Mouse (Mus musculus): Measurements from ENCODE around the gene Fn3krp. TPM values are rescaled to one million over a fixed set of nuclear protein-coding genes. Genes with fewer than 3 reads are reported as not detected.

Gene Fn3krp
- polyA plus RNA-seq, 1 experiment from 2014 or later: 4.6 TPM

DNA sequence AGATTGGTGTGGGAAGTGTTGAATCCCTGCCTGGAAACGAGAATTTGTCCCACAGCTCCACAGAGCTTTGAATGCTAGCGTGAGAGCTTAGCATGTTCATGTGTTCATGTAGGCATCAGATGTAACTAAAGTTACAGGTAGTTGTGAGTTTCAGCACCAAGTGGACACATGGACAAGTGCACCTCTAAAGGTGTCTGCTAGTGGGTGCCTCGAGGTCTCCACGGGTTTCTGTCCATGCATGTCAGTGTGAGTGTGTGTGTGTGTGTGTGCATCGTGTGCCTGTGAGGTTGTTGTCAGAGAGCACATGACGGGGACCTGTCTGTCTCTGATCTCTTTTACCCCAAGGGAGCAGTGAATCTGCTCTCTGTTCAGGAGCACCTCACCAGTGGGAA, 32.7 kb upstream of the Fn3krp start:
- Histone ChIP-seq H3K4me2 (replicated peaks; ENCODE audit: low read depth) (peak overlapping the region; percentile 93), H3K9ac (ENCODE audit: low read length) (no peak overlapping the region), H3K4me1 (replicated peaks; ENCODE audit: control insufficient read depth, insufficient read depth) (peaks cover 4% of the 10 kb centered on the region; the same call in 1 of the 2 replicates), H3K9me3 (ENCODE audit: control insufficient read depth, low read length) (no peaks in the 10 kb centered on the region), H3K4me3 (ENCODE audit: low read depth, low read length) (peak overlapping the region; percentile 70), H3K27ac (replicated peaks) (no peak overlapping the region), H3K36me3 (ENCODE audit: control insufficient read depth, insufficient read depth, low read length) (no peaks in the 10 kb centered on the region), H3K27me3 (ENCODE audit: control insufficient read depth, insufficient read depth, low read length) (no peaks in the 10 kb centered on the region)
- 5% methylated on average over 6 of the region's 6 CpGs for WGBS
- TF ChIP-seq CTCF (IDR thresholded peaks at IDR 0.05; ENCODE audit: low read depth) (no peak; the same call in 1 of the 2 replicates), EP300 (optimal IDR thresholded peaks at IDR 0.05) (no peak)
- ATAC-seq (ENCODE audit: low FRiP score, low TSS enrichment) (peak; percentile 36; the same call in 1 of the 2 replicates), DNase-seq (ENCODE audit: low spot score) (no peak)

- Histone ChIP-seq H3K36me3 (ENCODE audit: control insufficient read depth, insufficient read depth, low read length) (no peaks in the 10 kb centered on the region), H3K27me3 (ENCODE audit: control insufficient read depth, insufficient read depth, low read length) (no peaks in the 10 kb centered on the region), H3K4me2 (replicated peaks; ENCODE audit: low read depth) (no peak overlapping the region), H3K27ac (replicated peaks) (no peak overlapping the region), H3K9ac (ENCODE audit: low read length) (no peak overlapping the region), H3K4me3 (ENCODE audit: low read depth, low read length) (no peak overlapping the region), H3K9me3 (ENCODE audit: control insufficient read depth, low read length) (no peaks in the 10 kb centered on the region), H3K4me1 (replicated peaks; ENCODE audit: control insufficient read depth, insufficient read depth) (peaks cover 4% of the 10 kb centered on the region; the same call in 1 of the 2 replicates)
- DNase-seq (ENCODE audit: low spot score): no peak
- no peak for ATAC-seq (ENCODE audit: low FRiP score, low TSS enrichment)
- 62% methylated on average over 3 of the region's 3 CpGs for WGBS
- TF ChIP-seq EP300 (optimal IDR thresholded peaks at IDR 0.05) (no peak), CTCF (IDR thresholded peaks at IDR 0.05; ENCODE audit: low read depth) (no peak)
These were observed 30.4 kb upstream of the Fn3krp start for GRCm38 (mm10) chr11:121390793-121391192.

GRCm38 (mm10) chr11:121392405-121392804, 28.8 kb upstream of the Fn3krp start:
- Histone ChIP-seq H3K9me3 (ENCODE audit: control insufficient read depth, low read length) (no peaks in the 10 kb centered on the region), H3K4me3 (ENCODE audit: low read depth, low read length) (no peak overlapping the region), H3K9ac (ENCODE audit: low read length) (no peak overlapping the region), H3K27me3 (ENCODE audit: control insufficient read depth, insufficient read depth, low read length) (no peaks in the 10 kb centered on the region), H3K36me3 (ENCODE audit: control insufficient read depth, insufficient read depth, low read length) (no peaks in the 10 kb centered on the region), H3K27ac (replicated peaks) (no peak overlapping the region), H3K4me2 (replicated peaks; ENCODE audit: low read depth) (no peak overlapping the region), H3K4me1 (replicated peaks; ENCODE audit: control insufficient read depth, insufficient read depth) (no peaks in the 10 kb centered on the region)
- TF ChIP-seq CTCF (IDR thresholded peaks at IDR 0.05; ENCODE audit: low read depth) (no peak), EP300 (optimal IDR thresholded peaks at IDR 0.05) (no peak)
- DNase-seq (ENCODE audit: low spot score) (no peak), ATAC-seq (ENCODE audit: low FRiP score, low TSS enrichment) (no peak)
- WGBS: 80% methylated on average over 3 of the region's 3 CpGs

DNA sequence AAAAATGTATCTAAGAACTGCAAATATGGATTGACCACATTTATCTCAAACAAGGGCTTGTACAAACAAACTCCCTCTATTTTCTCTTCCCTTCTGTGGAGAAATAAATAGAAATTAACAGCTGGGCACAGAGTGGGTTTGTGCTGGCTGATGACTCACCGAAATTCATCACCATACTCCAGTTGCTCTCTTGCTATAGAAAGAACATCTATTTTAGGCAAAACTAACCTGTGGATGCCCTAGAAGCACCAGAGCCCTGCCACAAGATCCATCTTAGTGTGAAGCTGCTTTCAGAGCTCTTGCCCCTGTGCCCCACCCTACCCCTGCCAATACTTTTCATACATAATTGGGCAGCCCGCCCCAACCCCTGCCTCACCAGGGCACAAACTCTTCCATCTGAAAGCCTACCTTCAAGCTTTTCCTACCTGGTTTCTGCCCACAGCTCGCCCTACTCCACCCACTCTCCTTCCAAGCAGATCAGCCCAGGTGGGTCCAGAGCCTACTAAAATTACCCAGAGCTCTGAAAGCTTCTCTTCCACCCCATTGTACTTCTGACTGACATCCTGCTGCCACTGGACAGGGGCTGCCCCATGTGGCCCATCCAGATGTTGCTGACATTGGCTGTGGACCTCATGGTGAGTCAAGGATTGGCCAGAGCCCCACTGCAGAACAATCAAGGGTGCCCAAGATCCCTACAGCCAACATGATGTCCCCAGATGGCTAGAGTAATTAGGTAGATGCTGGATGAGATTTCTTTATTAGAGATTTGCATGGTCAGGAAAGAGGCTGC, 13.6 kb upstream of the Fn3krp start:
- H3K27ac ChIP-seq (replicated peaks): no peak overlapping the region
- H3K9ac ChIP-seq (ENCODE audit: low read length): no peak overlapping the region
- no peaks in the 10 kb centered on the region for H3K4me1 ChIP-seq (replicated peaks; ENCODE audit: control insufficient read depth, insufficient read depth)
- H3K27me3 ChIP-seq (ENCODE audit: control insufficient read depth, insufficient read depth, low read length): no peaks in the 10 kb centered on the region
- no peak for DNase-seq (ENCODE audit: low spot score)
- H3K4me2 ChIP-seq (replicated peaks; ENCODE audit: low read depth): no peak overlapping the region
- no peak for ATAC-seq (ENCODE audit: low FRiP score, low TSS enrichment)
- TF ChIP-seq CTCF (IDR thresholded peaks at IDR 0.05; ENCODE audit: low read depth) (no peak), EP300 (optimal IDR thresholded peaks at IDR 0.05) (no peak)
- H3K4me3 ChIP-seq (ENCODE audit: low read depth, low read length): no peak overlapping the region
- H3K36me3 ChIP-seq (ENCODE audit: control insufficient read depth, insufficient read depth, low read length): no peaks in the 10 kb centered on the region
- H3K9me3 ChIP-seq (ENCODE audit: control insufficient read depth, low read length): no peaks in the 10 kb centered on the region
- 50% methylated on average over 3 of the region's 3 CpGs for WGBS

DNA sequence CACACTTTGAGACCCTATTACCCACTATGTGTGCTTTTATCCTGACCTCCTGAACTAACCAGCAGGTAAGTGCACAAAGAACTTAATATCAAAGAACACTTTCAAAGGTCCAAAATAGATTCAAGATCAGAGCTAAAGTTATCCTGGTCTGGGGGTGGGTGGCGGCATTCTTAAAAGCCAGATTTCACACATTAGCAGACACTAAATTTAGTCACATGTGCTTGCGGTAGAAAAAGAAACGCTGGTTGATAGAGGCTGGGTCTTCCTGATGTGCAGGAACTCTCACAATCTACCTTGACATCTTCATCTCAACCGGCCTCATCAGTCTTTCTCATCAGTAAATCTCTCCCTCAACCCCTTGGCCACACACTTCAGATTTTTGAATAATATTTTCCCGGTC, 6.4 kb upstream of the Fn3krp start:
- H3K9me3 ChIP-seq (ENCODE audit: control insufficient read depth, low read length): no peaks in the 10 kb centered on the region
- TF ChIP-seq CTCF (IDR thresholded peaks at IDR 0.05; ENCODE audit: low read depth): no peak
- TF ChIP-seq EP300 (optimal IDR thresholded peaks at IDR 0.05): no peak
- no peak overlapping the region for H3K9ac ChIP-seq (ENCODE audit: low read length)
- no peaks in the 10 kb centered on the region for H3K36me3 ChIP-seq (ENCODE audit: control insufficient read depth, insufficient read depth, low read length)
- 73% methylated on average over 5 of the region's 5 CpGs for WGBS
- no peak overlapping the region for H3K4me3 ChIP-seq (ENCODE audit: low read depth, low read length)
- H3K27me3 ChIP-seq (ENCODE audit: control insufficient read depth, insufficient read depth, low read length): no peaks in the 10 kb centered on the region
- ATAC-seq (ENCODE audit: low FRiP score, low TSS enrichment): no peak
- H3K4me1 ChIP-seq (replicated peaks; ENCODE audit: control insufficient read depth, insufficient read depth): no peaks in the 10 kb centered on the region
- DNase-seq (ENCODE audit: low spot score): no peak
- no peak overlapping the region for H3K27ac ChIP-seq (replicated peaks)
- H3K4me2 ChIP-seq (replicated peaks; ENCODE audit: low read depth): no peak overlapping the region

GRCm38 (mm10) chr11:121415351-121415750, 5.8 kb upstream of the Fn3krp start:
- DNase-seq (ENCODE audit: low spot score) (no peak), ATAC-seq (ENCODE audit: low FRiP score, low TSS enrichment) (no peak)
- Histone ChIP-seq H3K4me2 (replicated peaks; ENCODE audit: low read depth) (no peak overlapping the region), H3K27me3 (ENCODE audit: control insufficient read depth, insufficient read depth, low read length) (no peaks in the 10 kb centered on the region), H3K4me3 (ENCODE audit: low read depth, low read length) (no peak overlapping the region), H3K36me3 (ENCODE audit: control insufficient read depth, insufficient read depth, low read length) (no peaks in the 10 kb centered on the region), H3K9me3 (ENCODE audit: control insufficient read depth, low read length) (no peaks in the 10 kb centered on the region), H3K4me1 (replicated peaks; ENCODE audit: control insufficient read depth, insufficient read depth) (no peaks in the 10 kb centered on the region), H3K9ac (ENCODE audit: low read length) (no peak overlapping the region), H3K27ac (replicated peaks) (no peak overlapping the region)
- TF ChIP-seq EP300 (optimal IDR thresholded peaks at IDR 0.05) (no peak), CTCF (IDR thresholded peaks at IDR 0.05; ENCODE audit: low read depth) (no peak)
- 34% methylated on average over 5 of the region's 5 CpGs for WGBS
